Mouse (Mus musculus) CH12.LX (cell line): Measurements from ENCODE around the gene 1700010I14Rik. TPM values are rescaled to one million over a fixed set of nuclear protein-coding genes. Genes with fewer than 3 reads are reported as not detected.

Experiments used
- DNase-seq: peaks from one replicate; pipeline ENCODE4 v3.0.0-alpha.2; 2013; ENCODE audit errors: extremely low read depth
- H3K27ac ChIP-seq: 2 replicates; pipeline ENCODE4 v1.5.1; 2012; ENCODE audit warnings: low read depth, mild to moderate bottlenecking, control low read depth, moderate library complexity; ENCODE audit not compliant: insufficient read depth
- H3K27me3 ChIP-seq: replicated peaks from 2 replicates; pipeline ENCODE3; 2012; ENCODE audit warnings: inconsistent platforms
- H3K36me3 ChIP-seq, 2 experiments: replicated peaks in 1 of 2; 2 replicates each; pipeline versions ENCODE3 to v1.6.1; 2012; ENCODE audit warnings: inconsistent platforms in 1 of 2, low read length in 1 of 2, mild to moderate bottlenecking in 1 of 2, mixed read lengths in 1 of 2, moderate library complexity in 1 of 2; ENCODE audit not compliant: control insufficient read depth in 1 of 2, insufficient read depth in 1 of 2
- H3K4me1 ChIP-seq, 2 experiments: 2 replicates each; pipeline ENCODE4 v1.6.1; 2012; ENCODE audit warnings: inconsistent platforms in 1 of 2, moderate library complexity in 1 of 2; ENCODE audit not compliant: insufficient read depth in 2 of 2, control insufficient read depth in 1 of 2
- H3K4me2 ChIP-seq: 2 replicates; pipeline ENCODE4 v1.6.1; 2012; ENCODE audit warnings: low read depth, mild to moderate bottlenecking, control low read depth; ENCODE audit not compliant: poor library complexity, insufficient read depth, severe bottlenecking
- H3K4me3 ChIP-seq, 3 experiments: fragments of 150-350 bp in 1 of 3; sonication (generic) in 1 of 3; replicated peaks in 1 of 3; 2 replicates each; pipeline versions ENCODE3 to v1.5.1; 2011 to 2012; ENCODE audit warnings: low read depth in 2 of 3, low read length in 2 of 3, mild to moderate bottlenecking in 2 of 3, moderate library complexity in 2 of 3, control low read depth in 1 of 3, improper control_type of control experiment in 1 of 3, inconsistent platforms in 1 of 3, mixed read lengths in 1 of 3; ENCODE audit not compliant: poor library complexity in 1 of 3
- H3K79me2 ChIP-seq: replicated peaks from 2 replicates; pipeline ENCODE4 v1.6.1; 2012; ENCODE audit warnings: mild to moderate bottlenecking, moderate library complexity; ENCODE audit not compliant: control insufficient read depth, poor library complexity, insufficient read depth, severe bottlenecking; ENCODE audit errors: extremely low read depth
- H3K9ac ChIP-seq: 2 replicates; pipeline ENCODE4 v1.6.1; 2012; ENCODE audit warnings: low read depth, mild to moderate bottlenecking, control low read depth, moderate library complexity; ENCODE audit not compliant: insufficient read depth
- H3K9me3 ChIP-seq: replicated peaks from 2 replicates; pipeline ENCODE3; 2012; ENCODE audit warnings: low read length, inconsistent platforms, mixed read lengths
- CTCF ChIP-seq, 2 experiments: IDR thresholded peaks in 1 of 2; conservative IDR thresholded peaks in 1 of 2; 2 replicates each; pipeline ENCODE4 v1.5.1; 2011 to 2012; ENCODE audit warnings: low read depth in 2 of 2, low read length in 2 of 2, improper control_type of control experiment in 1 of 2, inconsistent platforms in 1 of 2, mild to moderate bottlenecking in 1 of 2, moderate library complexity in 1 of 2
- GABPA ChIP-seq: IDR thresholded peaks from 2 replicates; pipeline ENCODE4 v1.6.1; 2012; ENCODE audit warnings: low read depth, low read length, improper control_type of control experiment, inconsistent platforms; ENCODE audit not compliant: insufficient replicate concordance
- JUN ChIP-seq: IDR thresholded peaks from 2 replicates; pipeline ENCODE4 v1.6.1; 2011; ENCODE audit warnings: low read depth, mild to moderate bottlenecking, low read length, improper control_type of control experiment, moderate library complexity; ENCODE audit not compliant: insufficient read depth
- MAX ChIP-seq: IDR thresholded peaks from 2 replicates; pipeline ENCODE4 v1.6.1; 2011; ENCODE audit warnings: low read length, improper control_type of control experiment
- RAD21 ChIP-seq: IDR thresholded peaks from 2 replicates; pipeline ENCODE4 v1.6.1; 2011; ENCODE audit warnings: low read depth, mild to moderate bottlenecking, low read length, improper control_type of control experiment, moderate library complexity
- USF1 ChIP-seq: IDR thresholded peaks from 2 replicates; pipeline ENCODE4 v1.6.1; 2014; ENCODE audit warnings: low read depth, mild to moderate bottlenecking, inconsistent platforms, low read length, improper control_type of control experiment
- ZC3H11A ChIP-seq: IDR thresholded peaks from 2 replicates; pipeline ENCODE4 v1.6.1; 2012; ENCODE audit warnings: low read depth, mild to moderate bottlenecking, inconsistent platforms, low read length, improper control_type of control experiment
- ZKSCAN1 ChIP-seq: IDR thresholded peaks from 2 replicates; pipeline ENCODE4 v1.6.1; 2012; ENCODE audit warnings: low read depth, inconsistent platforms, low read length, improper control_type of control experiment, borderline replicate concordance
- ZNF384 ChIP-seq: IDR thresholded peaks from 2 replicates; pipeline ENCODE4 v1.6.1; 2012; ENCODE audit warnings: low read depth, low read length, improper control_type of control experiment, inconsistent platforms
- dilution Hi-C: fragments of 300-500 bp; cut with MboI; formaldehyde crosslinking; loops from 2 replicates; pipeline ENCODE4 v1.14.3; 2020; ENCODE audit warnings: low sequenced_read_pairs; ENCODE audit not compliant: extremely low pct_unique_long_range_greater_than_20kb, extremely low pct_ligation_motif_present
- in situ Hi-C: fragments of 300-500 bp; cut with MboI; formaldehyde crosslinking; loops from 3 replicates; pipeline ENCODE4 v1.14.3; 2019; ENCODE audit warnings: low sequenced_read_pairs, low pct_ligation_motif_present, low pct_unique_long_range_greater_than_20kb, mixed read lengths
- polyA plus RNA-seq: library from polyadenylated mRNA; unstranded; fragments of >175 nt; gene quantifications from 2 replicates; pipeline ENCODE4 v1.2.1, GENCODE M21; 2012; ENCODE audit warnings: low read depth; ENCODE audit not compliant: insufficient read length
- total RNA-seq, 2 experiments: library from RNA; depleted of rRNA; stranded (reverse); fragments of 300-350 nt in 1 of 2; fragments of >200 nt in 1 of 2; gene quantifications; 2 replicates each; pipeline ENCODE4 v1.2.3; 2012 to 2014

The 1700010I14Rik gene
- total and polyA plus RNA-seq, 3 experiments = 3.4 to 7.2 (median 3.5) TPM

DNA sequence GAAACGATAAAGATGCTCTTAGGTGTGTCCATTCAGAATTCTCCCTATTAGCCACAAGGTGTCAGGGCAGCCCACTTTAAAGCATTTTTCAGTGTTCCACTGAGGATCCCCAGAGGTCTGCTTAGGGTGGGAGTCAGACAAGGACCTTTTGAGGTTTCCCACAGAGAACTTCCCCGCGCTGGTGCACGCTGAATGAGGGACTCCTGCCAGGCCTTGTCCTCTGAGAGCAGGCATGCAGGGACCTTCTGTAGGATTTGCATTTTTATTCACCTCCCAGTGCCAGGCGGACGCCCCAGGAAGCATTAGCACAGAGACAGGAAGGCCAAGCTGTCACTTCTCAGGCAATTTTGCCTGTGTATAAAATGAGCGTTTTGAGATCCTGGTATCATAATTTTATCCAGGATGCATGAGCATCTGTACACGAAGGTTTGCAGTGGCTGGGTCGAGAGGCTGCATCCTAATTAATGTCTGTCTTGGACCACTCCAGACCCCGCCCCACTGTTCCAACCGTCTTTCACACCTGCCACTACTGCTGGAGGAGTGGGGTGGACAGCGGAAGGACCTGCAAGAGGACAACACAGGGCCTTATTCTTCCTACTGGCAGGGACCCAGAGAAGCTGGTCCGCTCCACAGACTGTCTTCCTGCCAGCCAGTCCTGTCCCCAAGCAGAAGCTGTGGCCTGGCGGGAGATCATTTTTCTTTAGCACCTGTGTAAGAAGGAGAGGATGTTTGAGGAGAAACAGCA lies 35.2 kb downstream of the 1700010I14Rik start:
- in situ Hi-C loops = no loop called here
- Histone ChIP-seq H3K9me3 (no peaks in the 10 kb centered on the region), H3K4me3 (no peak overlapping the region), H3K27me3 (no peaks in the 10 kb centered on the region), H3K27ac (no peak overlapping the region), H3K9ac (no peak overlapping the region), H3K36me3 (peaks cover 0 to 3% of the 10 kb centered on the region in 2 experiments), H3K4me1 (peaks cover 3 to 4% of the 10 kb centered on the region in 2 experiments; a peak in 1 of 4 replicates), H3K79me2 (no peaks in the 10 kb centered on the region), H3K4me2 (no peak overlapping the region)
- no peak for DNase-seq
- dilution Hi-C loops = no loop called here
- TF ChIP-seq RAD21 = peak; percentile 6
- peak in 1 of 2 experiments; percentile 34; a peak in 2 of 4 replicates for TF ChIP-seq CTCF (conservative IDR thresholded peaks at IDR 0.05 in 1 of 2, IDR thresholded peaks at IDR 0.05 in 1 of 2; ENCODE audit: low read depth in 2 of 2, low read length in 2 of 2)
- no peak for TF ChIP-seq ZC3H11A

DNA sequence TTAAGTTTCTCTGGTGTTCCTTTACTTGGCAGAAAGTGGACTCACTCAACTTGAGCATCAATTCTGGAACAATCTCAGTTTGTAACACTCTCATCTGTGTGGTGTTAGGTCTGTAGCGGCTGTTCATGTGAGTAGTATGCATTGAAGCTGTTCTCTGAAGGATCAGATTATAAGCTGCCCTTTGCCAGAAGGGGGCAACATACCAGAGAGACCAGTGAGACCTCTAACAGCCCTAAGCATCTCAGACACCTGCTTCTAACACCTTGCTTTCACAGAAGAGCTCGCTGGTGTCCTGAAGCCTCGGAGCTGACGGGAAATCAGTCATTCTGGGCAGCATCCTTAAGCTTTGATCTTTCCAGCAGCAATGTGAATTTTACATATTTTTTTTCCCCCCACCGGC lies 42.0 kb downstream of the 1700010I14Rik start:
- H3K79me2 ChIP-seq = no peaks in the 10 kb centered on the region
- dilution Hi-C loops = no loop called here
- H3K4me2 ChIP-seq = no peak overlapping the region
- H3K9me3 ChIP-seq = no peaks in the 10 kb centered on the region
- in situ Hi-C loops = loop anchor here (10.0 to 25.0 kb wide), 2 partner anchors 135 to 407 kb away; no protein-coding TSS in a partner anchor
- DNase-seq = peak; percentile 23
- TF ChIP-seq ZKSCAN1 (no peak), GABPA (no peak), ZNF384 (peak; percentile 31; the same call in 1 of the 2 replicates), USF1 (no peak), MAX (no peak), JUN (no peak), CTCF (conservative IDR thresholded peaks at IDR 0.05 in 1 of 2, IDR thresholded peaks at IDR 0.05 in 1 of 2; ENCODE audit: low read depth in 2 of 2, low read length in 2 of 2) (peak in 1 of 2 experiments; percentile 54; a peak in 2 of 4 replicates)
- no peaks in the 10 kb centered on the region for H3K27me3 ChIP-seq
- no peak overlapping the region for H3K27ac ChIP-seq
- no peaks in the 10 kb centered on the region for H3K36me3 ChIP-seq
- H3K4me1 ChIP-seq = peaks cover 5 to 14% of the 10 kb centered on the region in 2 experiments; a peak in 3 of 4 replicates
- H3K4me3 ChIP-seq = no peak overlapping the region
- H3K9ac ChIP-seq = no peak overlapping the region
